Mouse (Mus musculus): ENCODE measurements around the gene Nacc1. TPM values are rescaled to one million over a fixed set of nuclear protein-coding genes. Genes with fewer than 3 reads are reported as not detected.
"Not testable (repeated sequence)": the region's sequence is repeated elsewhere in the genome, so short reads cannot be mapped to it uniquely, and the experiment has no call there.

Gene Nacc1
- total RNA-seq, 2 experiments from 2014 or later = 65.0 to 68.7 TPM

GRCm38 (mm10) chr8:84698288-84698687 is 10.6 kb upstream of the Nacc1 start:
- no peak for DNase-seq

- DNase-seq = peak; percentile 66
Observed at GRCm38 (mm10) chr8:84697166-84698130, 9.8 kb upstream of the Nacc1 start.

GRCm38 (mm10) chr8:84695140-84695539 is 7.5 kb upstream of the Nacc1 start:
- no peak for DNase-seq

GRCm38 (mm10) chr8:84693332-84693731 is 5.7 kb upstream of the Nacc1 start:
- DNase-seq = no peak

- DNase-seq = peak; percentile 92
Observed at GRCm38 (mm10) chr8:84689091-84689915, 1.6 kb upstream of the Nacc1 start.

- peak; percentile 43 for DNase-seq
Observed at GRCm38 (mm10) chr8:84687003-84687704, 508 bp downstream of the Nacc1 start.

GRCm38 (mm10) chr8:84686191-84687002 is 1.3 kb downstream of the Nacc1 start, which contains the start of gene Trmt1:
Gene Trmt1, plus strand, starts transcription at chr8:84686307.
- no peak for DNase-seq

- DNase-seq = no peak
Observed at GRCm38 (mm10) chr8:84684537-84684936, 3.1 kb downstream of the Nacc1 start.

- no peak for DNase-seq
Observed at GRCm38 (mm10) chr8:84682257-84682656, 5.4 kb downstream of the Nacc1 start.

- no peak for DNase-seq
Observed at GRCm38 (mm10) chr8:84681476-84681875, 6.2 kb downstream of the Nacc1 start.

GRCm38 (mm10) chr8:84677305-84677704 is 10.4 kb downstream of the Nacc1 start:
- DNase-seq = no peak

GRCm38 (mm10) chr8:84670295-84671006 is 17.2 kb downstream of the Nacc1 start:
- not testable (repeated sequence) for DNase-seq

- no peak for DNase-seq
Observed at GRCm38 (mm10) chr8:84668731-84669485, 18.8 kb downstream of the Nacc1 start.

GRCm38 (mm10) chr8:84668081-84668480 is 19.6 kb downstream of the Nacc1 start:
- no peak for DNase-seq

- DNase-seq = no peak
Observed at GRCm38 (mm10) chr8:84665385-84665893, 22.2 kb downstream of the Nacc1 start.

- peak; percentile 79 for DNase-seq
Observed at GRCm38 (mm10) chr8:84664566-84665384, 22.9 kb downstream of the Nacc1 start.

GRCm38 (mm10) chr8:84663483-84664327 is 24.0 kb downstream of the Nacc1 start:
- peak; percentile 98 for DNase-seq

- DNase-seq = peak; percentile 96
Observed at GRCm38 (mm10) chr8:84662581-84663065, 25.0 kb downstream of the Nacc1 start, which contains the start of gene Ier2. Gene Ier2, minus strand, starts transcription at chr8:84662852.
